Mouse (Mus musculus) MEL (cell line): ENCODE measurements around the gene Myh6. TPM values are rescaled to one million over a fixed set of nuclear protein-coding genes. Genes with fewer than 3 reads are reported as not detected.
A peak's percentile ranks its signal among the peaks of the same experiment; 100 is the strongest.

Experiments
- DNase-seq: peaks from one replicate; pipeline ENCODE4 v3.0.0; 2011; ENCODE audit warnings: low read depth, low spot score
- H3K27ac ChIP-seq: 2 replicates; pipeline ENCODE4 v1.5.1; 2012; ENCODE audit warnings: low read depth, mild to moderate bottlenecking, control low read depth, low read length, moderate library complexity; ENCODE audit not compliant: control insufficient read depth
- H3K27me3 ChIP-seq, 2 experiments: fragments of 150-350 bp in 1 of 2; sonication (generic) in 1 of 2; 2 replicates each; pipeline ENCODE4 v1.6.1; 2012; ENCODE audit warnings: low read length in 2 of 2, mild to moderate bottlenecking in 2 of 2, improper control_type of control experiment in 1 of 2, moderate library complexity in 1 of 2; ENCODE audit not compliant: insufficient read depth in 2 of 2, control insufficient read depth in 1 of 2
- H3K36me3 ChIP-seq, 2 experiments: 2 replicates each; pipeline ENCODE4 v1.6.1; 2012 to 2014; ENCODE audit warnings: low read length in 2 of 2, improper control_type of control experiment in 1 of 2, inconsistent platforms in 1 of 2, mild to moderate bottlenecking in 1 of 2; ENCODE audit not compliant: insufficient read depth in 2 of 2, control insufficient read depth in 1 of 2
- H3K4me1 ChIP-seq, 2 experiments: fragments of 150-350 bp in 1 of 2; sonication (generic) in 1 of 2; 2 replicates each; pipeline ENCODE4 v1.6.1; 2012; ENCODE audit warnings: low read length in 2 of 2, improper control_type of control experiment in 1 of 2, mild to moderate bottlenecking in 1 of 2; ENCODE audit not compliant: insufficient read depth in 2 of 2, control insufficient read depth in 1 of 2
- H3K4me3 ChIP-seq, 2 experiments: fragments of 150-350 bp in 1 of 2; sonication (generic) in 1 of 2; 2 replicates each; pipeline ENCODE4 v1.5.1; 2012; ENCODE audit warnings: low read depth in 2 of 2, low read length in 2 of 2, mild to moderate bottlenecking in 2 of 2, moderate library complexity in 2 of 2, control low read depth in 1 of 2, improper control_type of control experiment in 1 of 2; ENCODE audit not compliant: control insufficient read depth in 1 of 2, insufficient read depth in 1 of 2
- H3K79me2 ChIP-seq: 2 replicates; pipeline ENCODE4 v1.6.1; 2012; ENCODE audit warnings: mild to moderate bottlenecking, low read length, moderate library complexity; ENCODE audit not compliant: control insufficient read depth, poor library complexity, insufficient read depth
- H3K9ac ChIP-seq: 2 replicates; pipeline ENCODE4 v1.6.1; 2012; ENCODE audit warnings: low read depth, mild to moderate bottlenecking, control low read depth, low read length, moderate library complexity; ENCODE audit not compliant: control insufficient read depth, poor library complexity, severe bottlenecking
- H3K9me3 ChIP-seq: fragments of 150-350 bp; sonication (generic); replicated peaks from 2 replicates; pipeline ENCODE4 v1.6.1; 2012; ENCODE audit warnings: mild to moderate bottlenecking, low read length, improper control_type of control experiment, moderate library complexity; ENCODE audit not compliant: insufficient read depth
- CTCF ChIP-seq, 3 experiments: IDR thresholded peaks in 2 of 3; conservative IDR thresholded peaks in 1 of 3; 2 replicates each; pipeline ENCODE4 v1.5.1; 2011 to 2012; ENCODE audit warnings: low read length in 3 of 3, low read depth in 2 of 3, mild to moderate bottlenecking in 2 of 3, improper control_type of control experiment in 1 of 3, inconsistent platforms in 1 of 3, mixed read lengths in 1 of 3, moderate library complexity in 1 of 3; ENCODE audit not compliant: control insufficient read depth in 1 of 3, insufficient read depth in 1 of 3, poor library complexity in 1 of 3, severe bottlenecking in 1 of 3
- ETS1 ChIP-seq: IDR thresholded peaks from 2 replicates; pipeline ENCODE4 v1.6.1; 2012; ENCODE audit warnings: low read depth, mild to moderate bottlenecking, inconsistent platforms, low read length, improper control_type of control experiment, moderate library complexity
- GABPA ChIP-seq: IDR thresholded peaks from 2 replicates; pipeline ENCODE4 v1.6.1; 2012; ENCODE audit warnings: low read depth, mild to moderate bottlenecking, inconsistent platforms, low read length, improper control_type of control experiment, moderate library complexity
- JUND ChIP-seq: IDR thresholded peaks from 2 replicates; pipeline ENCODE4 v1.6.1; 2011; ENCODE audit warnings: low read depth, mild to moderate bottlenecking, improper control_type of control experiment, low read length
- MAX ChIP-seq: IDR thresholded peaks from 2 replicates; pipeline ENCODE4 v1.6.1; 2011; ENCODE audit warnings: low read length, improper control_type of control experiment
- MAZ ChIP-seq: IDR thresholded peaks from 2 replicates; pipeline ENCODE4 v1.6.1; 2012; ENCODE audit warnings: low read depth, mild to moderate bottlenecking, inconsistent platforms, low read length, improper control_type of control experiment
- MXI1 ChIP-seq: IDR thresholded peaks from 2 replicates; pipeline ENCODE4 v1.6.1; 2011; ENCODE audit warnings: mild to moderate bottlenecking, low read depth, low read length, improper control_type of control experiment
- NELFE ChIP-seq: IDR thresholded peaks from 2 replicates; pipeline ENCODE4 v1.6.1; 2011; ENCODE audit warnings: low read depth, low read length, improper control_type of control experiment
- NRF1 ChIP-seq: IDR thresholded peaks from 2 replicates; pipeline ENCODE4 v1.6.1; 2014; ENCODE audit warnings: low read depth, mild to moderate bottlenecking, inconsistent platforms, low read length, improper control_type of control experiment, moderate library complexity; ENCODE audit not compliant: poor library complexity, insufficient read depth, severe bottlenecking
- POLR2A ChIP-seq, 2 experiments: IDR thresholded peaks; 2 replicates each; pipeline ENCODE4 v1.6.1; 2011 to 2012; ENCODE audit warnings: low read length in 2 of 2, mild to moderate bottlenecking in 2 of 2, control low read depth in 1 of 2, improper control_type of control experiment in 1 of 2, low read depth in 1 of 2, moderate library complexity in 1 of 2; ENCODE audit not compliant: control insufficient read depth in 1 of 2, insufficient read depth in 1 of 2, poor library complexity in 1 of 2
- RAD21 ChIP-seq: IDR thresholded peaks from 2 replicates; pipeline ENCODE4 v1.6.1; 2011; ENCODE audit warnings: mild to moderate bottlenecking, low read depth, low read length, improper control_type of control experiment
- RCOR1 ChIP-seq: IDR thresholded peaks from 2 replicates; pipeline ENCODE4 v1.6.1; 2012; ENCODE audit warnings: low read depth, mild to moderate bottlenecking, inconsistent platforms, low read length, improper control_type of control experiment
- TAL1 ChIP-seq: IDR thresholded peaks from 2 replicates; pipeline ENCODE4 v1.6.1; 2012; ENCODE audit warnings: mild to moderate bottlenecking, inconsistent platforms, low read length, moderate library complexity, mixed read lengths
- TBP ChIP-seq: IDR thresholded peaks from 2 replicates; pipeline ENCODE4 v1.8.0; 2011; ENCODE audit warnings: low read depth, low read length, improper control_type of control experiment
- ZKSCAN1 ChIP-seq: IDR thresholded peaks from 2 replicates; pipeline ENCODE4 v1.6.1; 2012; ENCODE audit warnings: low read depth, mild to moderate bottlenecking, inconsistent platforms, low read length, improper control_type of control experiment, moderate library complexity
- ZMIZ1 ChIP-seq: IDR thresholded peaks from 2 replicates; pipeline ENCODE4 v1.6.1; 2012; ENCODE audit warnings: low read depth, mild to moderate bottlenecking, inconsistent platforms, low read length, improper control_type of control experiment, moderate library complexity
- polyA plus RNA-seq, 2 experiments: library from polyadenylated mRNA; stranded (reverse) in 1 of 2; unstranded in 1 of 2; fragments of >175 nt in 1 of 2; fragments of >200 nt in 1 of 2; gene quantifications; 2 replicates each; pipeline versions ENCODE4 v1.2.1 to v1.2.4; 2012; ENCODE audit warnings: low replicate concordance in 2 of 2, low read depth in 1 of 2; ENCODE audit not compliant: insufficient read length in 2 of 2, insufficient read depth in 1 of 2, missing spikeins in 1 of 2
- total RNA-seq: library from RNA; depleted of rRNA; stranded (reverse); fragments of 300-350 nt; gene quantifications from 2 replicates; pipeline ENCODE4 v1.2.3, GENCODE M21; 2012

Gene Myh6
- total and polyA plus RNA-seq, 3 experiments: not detected

- Histone ChIP-seq H3K4me1 (peaks cover 0 to 8% of the 10 kb centered on the region in 2 experiments; a peak in 1 of 4 replicates), H3K79me2 (no peaks in the 10 kb centered on the region), H3K9me3 (no peaks in the 10 kb centered on the region), H3K27ac (no peak within 1 kb of the TSS), H3K9ac (no peak within 1 kb of the TSS), H3K4me3 (no peak within 1 kb of the TSS), H3K36me3 (peaks cover 0 to 5% of the 10 kb centered on the region in 2 experiments; a peak in 1 of 4 replicates), H3K27me3 (peaks cover 0 to 1% of the 10 kb centered on the region in 2 experiments; a peak in 3 of 4 replicates)
- TF ChIP-seq CTCF (IDR thresholded peaks at IDR 0.05 in 2 of 3, conservative IDR thresholded peaks at IDR 0.05 in 1 of 3; ENCODE audit: control insufficient read depth in 1 of 3, insufficient read depth in 1 of 3, low read depth in 2 of 3, low read length in 3 of 3, poor library complexity in 1 of 3, severe bottlenecking in 1 of 3): 0 out of 6 replicates have a peak, but pooled peaks of 1 of the 3 experiments have one; percentile 6
- no peak for TF ChIP-seq ZKSCAN1
- DNase-seq: no peak
These were observed 30.6 kb downstream of the Myh6 start, which contains the start of gene Cmtm5 for GRCm38 (mm10) chr14:54935904-54936830. Cmtm5 (plus strand) TSS chr14:54936261.

- TF ChIP-seq TAL1 (no peak), MXI1 (no peak), RCOR1 (no peak), JUND (no peak), ETS1 (no peak), NELFE (no peak), ZMIZ1 (no peak), POLR2A (IDR thresholded peaks at IDR 0.05; ENCODE audit: control insufficient read depth in 1 of 2, insufficient read depth in 1 of 2, low read depth in 1 of 2, low read length in 2 of 2, poor library complexity in 1 of 2) (no peak), MAZ (no peak), MAX (no peak), RAD21 (no peak), ZKSCAN1 (no peak), TBP (no peak), NRF1 (no peak), GABPA (no peak)
- Histone ChIP-seq H3K4me3 (no peak within 1 kb of the TSS), H3K4me1 (peaks cover 0 to 8% of the 10 kb centered on the region in 2 experiments; a peak in 1 of 4 replicates), H3K9me3 (no peaks in the 10 kb centered on the region), H3K36me3 (peaks cover 0 to 5% of the 10 kb centered on the region in 2 experiments; a peak in 1 of 4 replicates), H3K79me2 (no peaks in the 10 kb centered on the region), H3K9ac (no peak within 1 kb of the TSS), H3K27me3 (peaks cover 0 to 4% of the 10 kb centered on the region in 2 experiments; a peak in 3 of 4 replicates), H3K27ac (no peak within 1 kb of the TSS)
- peak; percentile 33 for DNase-seq
These were observed 34.0 kb downstream of the Myh6 start, which contains the start of gene Il25 for GRCm38 (mm10) chr14:54932645-54933150. Il25 (plus strand) TSS chr14:54932695.
